Mouse (Mus musculus) olfactory bulb, adult 2 months (tissue): ENCODE results near the gene Chst8. TPM values are rescaled to one million over a fixed set of nuclear protein-coding genes. Genes with fewer than 3 reads are reported as not detected.

Experiments
- H3K27ac ChIP-seq: fragments of 200-500 bp; 2 replicates; pipeline ENCODE4 v1.5.1; 2012; ENCODE audit warnings: low read depth, low read length; ENCODE audit not compliant: insufficient read depth
- H3K4me1 ChIP-seq: fragments of 200-500 bp; 2 replicates; pipeline ENCODE4 v1.6.1; 2012; ENCODE audit warnings: low read length; ENCODE audit not compliant: control insufficient read depth, insufficient read depth
- H3K4me3 ChIP-seq: fragments of 200-500 bp; 2 replicates; pipeline ENCODE4 v1.5.1; 2012; ENCODE audit warnings: mild to moderate bottlenecking, low read depth, low read length, moderate library complexity; ENCODE audit not compliant: insufficient read depth
- CTCF ChIP-seq: fragments of 200-500 bp; IDR thresholded peaks from 2 replicates; pipeline ENCODE4 v1.5.1; 2012; ENCODE audit warnings: low read depth, mild to moderate bottlenecking, low read length, moderate library complexity; ENCODE audit not compliant: insufficient read depth
- POLR2A ChIP-seq: fragments of 200-500 bp; IDR thresholded peaks from 2 replicates; pipeline ENCODE4 v1.6.1; 2012; ENCODE audit warnings: mild to moderate bottlenecking, low read depth, low read length, moderate library complexity; ENCODE audit not compliant: insufficient read depth
- WGBS: fragments of 180-500 bp; shearing (Covaris S2); methylation state at CpG from one replicate; pipeline ENCODE4 v1.1.7; 2018; 5-methylcytosine and 5-hydroxymethylcytosine counted together
- polyA plus RNA-seq: library from polyadenylated mRNA; stranded (reverse); fragments of >200 nt; gene quantifications from 2 replicates; pipeline ENCODE4 v1.2.4, GENCODE M21; 2012; ENCODE audit warnings: low replicate concordance; ENCODE audit not compliant: missing spikeins, insufficient read depth, insufficient read length

The Chst8 gene
- polyA plus RNA-seq, 1 experiment = not detected

DNA sequence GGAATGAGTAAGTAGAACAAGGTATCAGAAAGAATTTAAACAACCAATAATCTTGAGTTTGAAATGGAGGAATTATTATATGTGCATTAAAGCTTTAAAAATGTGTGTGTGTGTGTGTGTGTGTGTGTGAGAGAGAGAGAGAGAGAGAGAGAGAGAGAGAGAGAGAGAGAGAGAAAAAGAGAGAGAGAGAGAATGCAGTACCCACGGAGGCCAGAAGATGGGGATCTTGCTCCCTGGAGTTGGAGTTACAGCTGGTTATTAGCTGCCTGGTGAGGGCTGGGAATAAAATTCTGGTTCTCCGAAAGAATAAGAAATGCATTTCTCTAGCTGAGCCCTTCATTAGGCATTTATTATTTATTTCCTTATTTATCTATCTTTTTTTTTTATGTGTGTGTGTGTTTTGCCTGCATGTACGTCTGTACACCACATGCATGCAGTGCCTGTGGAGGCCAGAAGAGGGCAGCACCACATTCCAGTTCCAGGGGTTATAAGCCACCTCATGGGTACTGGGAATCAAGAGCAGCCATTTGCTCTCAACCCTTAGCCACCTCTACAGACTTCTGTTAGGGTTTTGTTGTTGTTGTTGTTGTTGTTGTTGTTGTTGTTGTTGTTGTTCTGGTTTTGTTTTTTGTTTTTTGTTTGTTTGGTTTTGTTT is 13.9 kb upstream of the Chst8 start:
- 49% methylated on average over 3 of the region's 3 CpGs for WGBS
- TF ChIP-seq CTCF (no peak), POLR2A (no peak)
- Histone ChIP-seq H3K4me3 (no peak overlapping the region), H3K4me1 (no peaks in the 10 kb centered on the region), H3K27ac (no peak overlapping the region)

- whole genome bisulfite sequencing = 95% methylated on average over 9 of the region's 9 CpGs
These were observed 9.1 kb upstream of the Chst8 start for GRCm38 (mm10) chr7:34821587-34821986.

DNA sequence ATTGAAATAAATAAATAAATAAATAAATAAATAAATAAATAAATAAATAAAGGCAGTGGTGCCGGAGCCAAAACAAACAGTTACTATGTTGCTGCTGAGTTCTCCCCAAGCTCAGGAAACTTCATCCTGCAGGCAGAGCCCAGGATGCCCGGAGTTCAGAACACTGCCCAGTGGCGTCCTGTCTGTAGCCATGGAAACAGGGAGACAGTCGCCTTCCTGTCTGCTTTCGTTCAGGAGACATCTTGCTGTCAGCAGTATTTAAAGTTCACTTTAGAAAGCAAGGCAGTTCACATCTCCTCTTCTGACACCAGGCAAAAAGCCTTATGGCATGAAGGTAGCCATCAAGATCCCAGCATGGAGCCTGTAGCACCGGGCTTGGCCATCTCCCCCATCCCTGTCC is 8.0 kb upstream of the Chst8 start:
- no peak overlapping the region for H3K4me3 ChIP-seq
- no peaks in the 10 kb centered on the region for H3K4me1 ChIP-seq
- WGBS = 59% methylated on average over 6 of the region's 6 CpGs
- H3K27ac ChIP-seq = no peak overlapping the region
- no peak for TF ChIP-seq POLR2A
- TF ChIP-seq CTCF = no peak

More at GRCm38 (mm10) chr7:34821587-34821986, 9.1 kb upstream of the Chst8 start:
- H3K4me1 ChIP-seq = no peaks in the 10 kb centered on the region
- no peak for TF ChIP-seq CTCF
- no peak for TF ChIP-seq POLR2A
- no peak overlapping the region for H3K27ac ChIP-seq
- H3K4me3 ChIP-seq = no peak overlapping the region

DNA sequence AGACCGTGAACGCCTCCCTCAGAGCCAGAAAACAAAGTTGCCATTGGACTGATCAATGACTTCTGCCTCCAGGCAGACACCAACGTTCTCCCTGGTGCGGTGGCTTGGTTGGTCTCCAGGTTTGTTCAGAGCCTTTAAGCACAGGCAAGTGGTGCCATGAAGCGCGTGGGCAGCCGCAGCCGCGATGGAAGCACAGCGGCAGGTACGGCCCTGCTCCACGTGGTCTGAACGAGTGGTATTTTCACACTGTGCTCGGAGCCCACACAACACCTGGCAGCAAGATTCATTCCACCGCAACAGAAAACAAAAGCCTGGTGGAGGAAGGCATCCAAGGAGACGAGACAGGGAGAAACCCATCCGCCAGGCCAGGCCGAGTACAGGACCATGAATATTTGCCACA is 7.3 kb upstream of the Chst8 start:
- Histone ChIP-seq H3K27ac (no peak overlapping the region), H3K4me3 (no peak overlapping the region), H3K4me1 (no peaks in the 10 kb centered on the region)
- TF ChIP-seq POLR2A (no peak), CTCF (no peak)
- WGBS = 90% methylated on average over 18 of the region's 18 CpGs

DNA sequence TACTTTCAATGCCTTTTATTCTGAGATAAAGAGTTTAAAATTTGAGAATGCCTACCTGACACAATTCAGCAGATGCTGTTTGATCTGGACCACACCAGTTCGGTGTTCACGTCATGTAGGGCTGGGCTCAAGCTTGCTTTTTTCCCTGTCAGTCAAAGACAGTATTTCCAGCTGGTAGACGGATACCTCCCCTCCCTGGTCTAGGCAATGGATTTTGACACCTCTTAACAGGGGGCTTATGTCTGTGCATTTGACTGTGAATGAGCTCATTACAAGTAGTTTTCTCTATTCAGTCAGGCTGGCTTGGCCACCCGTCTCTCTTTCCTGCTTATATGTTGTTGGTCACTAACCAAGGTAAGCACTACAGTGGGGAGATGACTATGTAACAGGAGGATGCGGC is 6.1 kb upstream of the Chst8 start:
- no peaks in the 10 kb centered on the region for H3K4me1 ChIP-seq
- TF ChIP-seq CTCF = no peak
- TF ChIP-seq POLR2A = no peak
- WGBS = 88% methylated on average over 5 of the region's 5 CpGs
- H3K27ac ChIP-seq = no peak overlapping the region
- no peak overlapping the region for H3K4me3 ChIP-seq

DNA sequence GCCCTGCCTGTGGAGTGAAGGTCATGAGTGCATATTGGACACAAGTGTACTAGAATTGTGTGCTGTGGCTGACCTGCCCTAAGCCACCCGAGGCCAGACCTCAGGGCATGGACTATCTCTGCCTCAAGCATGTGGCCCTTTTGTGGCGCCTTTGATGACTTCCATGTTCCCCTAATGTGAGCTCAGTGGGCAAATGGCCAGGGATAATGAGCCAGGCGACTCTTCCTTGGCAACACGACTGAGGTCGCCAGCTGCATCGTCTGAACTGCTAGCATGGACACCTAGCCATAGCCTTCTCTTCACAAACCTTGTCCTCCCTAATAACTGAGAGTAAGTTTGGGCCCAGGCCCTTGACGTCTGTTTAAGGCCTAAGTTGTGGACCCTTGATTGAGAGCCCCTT is 4.5 kb upstream of the Chst8 start:
- no peak overlapping the region for H3K4me3 ChIP-seq
- TF ChIP-seq CTCF (no peak), POLR2A (no peak)
- H3K27ac ChIP-seq = no peak overlapping the region
- WGBS = 86% methylated on average over 7 of the region's 7 CpGs
- H3K4me1 ChIP-seq = peaks cover 5% of the 10 kb centered on the region

- TF ChIP-seq CTCF (no peak), POLR2A (no peak)
- no peak overlapping the region for H3K27ac ChIP-seq
- no peak overlapping the region for H3K4me3 ChIP-seq
- H3K4me1 ChIP-seq = peaks cover 14% of the 10 kb centered on the region
- WGBS = 77% methylated on average over 3 of the region's 3 CpGs
These were observed 2.3 kb upstream of the Chst8 start for GRCm38 (mm10) chr7:34814801-34815200.

DNA sequence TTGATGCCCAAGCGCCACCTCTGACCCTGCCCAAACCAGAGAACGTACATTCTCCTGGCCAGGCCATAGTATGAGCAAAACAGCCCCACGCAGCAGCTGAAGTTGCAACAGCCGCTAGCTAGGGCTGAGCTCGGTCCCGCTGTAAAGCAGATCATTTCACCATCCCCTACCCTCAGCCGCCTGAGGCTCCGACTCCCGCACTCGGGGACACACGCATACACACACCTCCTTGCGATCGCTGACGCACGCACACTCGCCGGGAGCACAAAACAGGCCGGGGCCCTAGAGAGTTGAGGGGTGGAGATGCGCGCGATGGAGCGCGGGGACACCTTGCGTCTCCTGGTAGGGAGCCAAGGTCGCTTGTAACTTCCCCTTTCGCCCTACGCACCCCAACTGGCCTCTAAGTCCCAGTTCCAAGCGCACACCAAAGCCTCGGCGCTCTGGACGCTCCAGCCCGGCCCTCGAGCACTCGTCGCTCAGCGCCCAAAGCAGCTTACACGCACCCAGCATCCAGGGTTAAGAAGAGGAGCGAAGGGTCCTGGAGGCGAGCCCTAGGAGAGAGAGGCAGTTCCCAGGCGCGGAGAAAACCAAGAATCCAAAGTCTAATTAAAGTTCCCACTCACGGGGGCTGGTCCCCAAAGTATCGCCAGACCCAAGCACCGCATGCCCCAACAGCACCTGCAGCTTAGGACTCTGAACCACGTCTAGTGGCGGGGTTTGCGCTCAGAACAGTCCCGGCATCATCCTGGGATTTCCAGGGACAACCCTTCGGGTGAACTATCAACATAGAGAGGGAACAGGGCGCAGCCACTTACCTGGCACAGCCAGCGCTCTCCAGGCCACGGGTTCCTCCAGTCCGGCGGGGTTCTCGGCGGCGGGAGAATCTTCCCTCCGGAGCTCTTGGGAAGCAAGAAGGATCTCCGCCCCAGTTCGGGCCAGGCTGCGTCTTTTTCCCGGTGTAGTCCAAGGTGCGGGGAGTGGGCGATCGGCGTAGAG is 682 bp downstream of the Chst8 start:
- Histone ChIP-seq H3K4me3 (peak overlapping the region; percentile 41), H3K4me1 (peaks cover 14% of the 10 kb centered on the region), H3K27ac (no peak overlapping the region)
- TF ChIP-seq POLR2A (no peak), CTCF (no peak)
- 2% methylated on average over 66 of the region's 66 CpGs for WGBS

DNA sequence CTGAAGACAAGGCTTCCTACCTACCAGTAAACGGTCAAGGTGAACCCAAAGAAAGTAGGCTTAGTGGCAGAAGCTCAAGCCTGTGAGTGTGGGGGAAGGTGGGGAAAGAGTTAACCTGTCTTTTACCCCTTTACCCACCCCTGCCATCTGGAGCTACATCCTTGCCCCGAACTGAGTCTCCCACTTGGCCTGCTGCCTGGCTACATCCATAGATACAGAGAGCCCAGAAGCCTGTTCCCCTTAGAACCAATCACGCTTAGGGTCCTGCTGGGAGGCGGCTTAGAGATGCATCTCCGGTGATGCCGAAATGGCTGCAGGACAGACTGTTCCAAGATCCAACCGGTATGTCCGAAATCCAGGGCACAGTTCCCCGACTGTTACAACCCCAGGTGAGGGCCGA is 1.5 kb downstream of the Chst8 start:
- TF ChIP-seq POLR2A = no peak
- peaks cover 19% of the 10 kb centered on the region for H3K4me1 ChIP-seq
- peak overlapping the region; percentile 41 for H3K4me3 ChIP-seq
- whole genome bisulfite sequencing = 10% methylated on average over 10 of the region's 10 CpGs
- no peak overlapping the region for H3K27ac ChIP-seq
